Mouse (Mus musculus): Measurements from ENCODE around the gene Phf19. TPM values are rescaled to one million over a fixed set of nuclear protein-coding genes. Genes with fewer than 3 reads are reported as not detected.
A peak's percentile ranks its signal among the peaks of the same experiment; 100 is the strongest.

Gene Phf19
- total RNA-seq, 2 experiments from 2014 or later, result 3.9 to 4.7 TPM

GRCm38 (mm10) chr2:34896821-34897460, 16.9 kb downstream of the Phf19 start:
- DNase-seq, result no peak

- no peak for DNase-seq
These were observed 18.2 kb downstream of the Phf19 start for GRCm38 (mm10) chr2:34895503-34896113.

- DNase-seq, result no peak
These were observed 19.9 kb downstream of the Phf19 start for GRCm38 (mm10) chr2:34893950-34894349.

GRCm38 (mm10) chr2:34884186-34884585, 29.6 kb downstream of the Phf19 start:
- DNase-seq, result no peak

GRCm38 (mm10) chr2:34883190-34883589, 30.6 kb downstream of the Phf19 start:
- DNase-seq, result no peak

GRCm38 (mm10) chr2:34882757-34883156, 31.1 kb downstream of the Phf19 start:
- DNase-seq, result no peak

GRCm38 (mm10) chr2:34880054-34880453, 33.8 kb downstream of the Phf19 start:
- DNase-seq, result no peak

- DNase-seq, result no peak
These were observed 38.9 kb downstream of the Phf19 start, which contains the start of gene Psmd5 for GRCm38 (mm10) chr2:34874816-34875345. Psmd5 (minus strand) TSS chr2:34874968.

- DNase-seq, result no peak
These were observed 39.6 kb downstream of the Phf19 start, which contains the start of gene Cutal for GRCm38 (mm10) chr2:34874271-34874670. Cutal (plus strand) TSS chr2:34874396.

GRCm38 (mm10) chr2:34870520-34871474, 43.0 kb downstream of the Phf19 start:
- peak; percentile 86 for DNase-seq

GRCm38 (mm10) chr2:34869680-34870079, 44.1 kb downstream of the Phf19 start:
- DNase-seq, result no peak

GRCm38 (mm10) chr2:34857728-34858127, 56.1 kb downstream of the Phf19 start:
- DNase-seq, result no peak

GRCm38 (mm10) chr2:34855265-34855664, 58.6 kb downstream of the Phf19 start:
- DNase-seq, result no peak

- no peak for DNase-seq
These were observed 66.1 kb downstream of the Phf19 start for GRCm38 (mm10) chr2:34847702-34848101.

Other genes with a start within 250 kb of the Phf19 start
- gene Gapvd1, start 158.8 kb downstream of the Phf19 start, total RNA-seq (2021), result 10 to 100 TPM; 37.7 to 46.4 TPM
- 100 to 1,000 TPM; 187 to 207 TPM for gene Hspa5, start 142.1 kb downstream of the Phf19 start, total RNA-seq (2021)
- 1 to 10 TPM; 8.8 to 10.0 TPM for gene Rabepk, start 114.1 kb downstream of the Phf19 start, total RNA-seq (2021)
- 10 to 100 TPM; 46.6 to 48.1 TPM for gene Fbxw2, start 87.7 kb downstream of the Phf19 start, total RNA-seq (2021)
- not detected for gene Gm34653, start 81.0 kb downstream of the Phf19 start, total RNA-seq (2021)
- gene Cutal, start 39.6 kb downstream of the Phf19 start, total RNA-seq (2021), result under 1 TPM in 1 of 2 experiments, not detected in 1; 0.45 TPM
- gene Psmd5, start 39.1 kb downstream of the Phf19 start, total RNA-seq (2021), result 10 to 100 TPM; 15.4 to 22.4 TPM
- gene Traf1, start 47.7 kb upstream of the Phf19 start, total RNA-seq (2021), result 1 to 10 TPM in 1 of 2 experiments, under 1 TPM in 1; 0.85 to 2.6 TPM
- under 1 TPM in 1 of 2 experiments, not detected in 1; 0.18 TPM for gene Hc, start 147.4 kb upstream of the Phf19 start, total RNA-seq (2021)
- under 1 TPM in 1 of 2 experiments, not detected in 1; 0.38 TPM for gene AI182371, start 187.5 kb upstream of the Phf19 start, total RNA-seq (2021)
- 1 to 10 TPM; 7.7 to 9.8 TPM for gene Cntrl, start 195.5 kb upstream of the Phf19 start, total RNA-seq (2021)